Mouse (Mus musculus) lung, adult 2 months (tissue): ENCODE measurements at regions not wholly inside any gene's neighbourhood (a gene's known extent, or its start where the extent isn't known, plus 50 kb on each side); places are given as distances from the start of the nearest gene placed in this dataset.

ENCODE experiments used
- DNase-seq: peaks from one replicate; pipeline ENCODE4 v3.0.0; 2022
- H3K4me1 ChIP-seq: fragments of 200-500 bp; 2 replicates; pipeline ENCODE4 v1.6.1; 2011; ENCODE audit warnings: low read length; ENCODE audit not compliant: control insufficient read depth, insufficient read depth
- H3K4me3 ChIP-seq: fragments of 200-500 bp; replicated peaks from 2 replicates; pipeline ENCODE3; 2011; ENCODE audit warnings: low read depth, mild to moderate bottlenecking, control low read depth, low read length; ENCODE audit errors: extremely low read depth
- CTCF ChIP-seq: fragments of 200-500 bp; IDR thresholded peaks from 2 replicates; pipeline ENCODE4 v1.5.1; 2011; ENCODE audit warnings: mild to moderate bottlenecking, low read length, control low read depth; ENCODE audit not compliant: insufficient read depth
- POLR2A ChIP-seq: fragments of 200-500 bp; IDR thresholded peaks from 2 replicates; pipeline ENCODE4 v1.6.1; 2011; ENCODE audit warnings: low read depth, mild to moderate bottlenecking, control low read depth, low read length, borderline replicate concordance; ENCODE audit errors: extremely low read depth
- WGBS: fragments of 180-500 bp; shearing (Covaris S2); methylation state at CpG from one replicate; pipeline ENCODE4 v1.1.7; 2018; 5-methylcytosine and 5-hydroxymethylcytosine counted together

- Histone ChIP-seq H3K4me1 (no peaks in the 10 kb centered on the region), H3K4me3 (no peak overlapping the region)
- DNase-seq = no peak
- TF ChIP-seq CTCF (no peak), POLR2A (no peak)
Observed at GRCm38 (mm10) chr14:61874206-61874605, 266.9 kb downstream of the Kcnrg start.

- H3K4me3 ChIP-seq = no peak overlapping the region
- no peak for DNase-seq
- 42% methylated on average over 2 of the region's 2 CpGs for WGBS
- no peaks in the 10 kb centered on the region for H3K4me1 ChIP-seq
- TF ChIP-seq POLR2A (no peak), CTCF (no peak)
Observed at GRCm38 (mm10) chr14:61879416-61879815, 272.2 kb downstream of the Kcnrg start.

DNA sequence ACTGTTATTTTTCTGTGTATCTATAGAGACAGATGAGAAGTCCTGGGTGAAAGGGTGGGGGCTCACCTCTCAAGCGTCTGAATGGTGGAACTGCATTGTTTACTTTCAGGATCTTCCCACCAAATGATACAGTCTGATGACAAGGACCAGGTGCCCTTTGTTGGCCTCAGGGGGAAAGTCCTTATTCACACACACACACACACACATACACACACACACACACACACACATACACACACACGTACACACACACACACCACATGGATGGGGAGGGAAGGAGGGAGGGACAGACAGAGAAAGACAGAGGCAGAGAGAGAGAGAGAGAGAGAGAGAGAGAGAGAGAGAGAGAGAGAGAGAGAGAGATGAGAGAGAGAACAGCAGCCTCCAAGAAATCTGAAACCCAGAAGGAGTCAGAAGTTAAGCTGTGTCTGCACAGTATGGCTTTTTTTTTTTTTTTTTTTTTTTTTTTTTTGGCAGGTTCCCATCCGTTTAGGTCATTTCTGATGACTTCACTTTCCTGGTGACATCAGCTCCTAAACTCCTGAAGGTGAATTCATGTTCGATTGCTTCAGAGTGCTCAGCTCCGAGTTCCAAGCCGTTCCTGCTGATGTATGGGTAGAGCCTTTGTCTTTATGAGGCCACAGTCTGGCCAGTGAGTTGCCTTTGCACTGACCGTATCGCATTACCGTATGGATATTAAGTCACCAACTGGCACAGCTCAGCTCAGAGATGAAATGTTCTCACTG is 273.4 kb downstream of the Kcnrg start:
- Histone ChIP-seq H3K4me3 (no peak overlapping the region), H3K4me1 (no peaks in the 10 kb centered on the region)
- no peak for TF ChIP-seq POLR2A
- TF ChIP-seq CTCF = no peak
- 45% methylated on average over 9 of the region's 9 CpGs for WGBS
- DNase-seq = no peak

DNA sequence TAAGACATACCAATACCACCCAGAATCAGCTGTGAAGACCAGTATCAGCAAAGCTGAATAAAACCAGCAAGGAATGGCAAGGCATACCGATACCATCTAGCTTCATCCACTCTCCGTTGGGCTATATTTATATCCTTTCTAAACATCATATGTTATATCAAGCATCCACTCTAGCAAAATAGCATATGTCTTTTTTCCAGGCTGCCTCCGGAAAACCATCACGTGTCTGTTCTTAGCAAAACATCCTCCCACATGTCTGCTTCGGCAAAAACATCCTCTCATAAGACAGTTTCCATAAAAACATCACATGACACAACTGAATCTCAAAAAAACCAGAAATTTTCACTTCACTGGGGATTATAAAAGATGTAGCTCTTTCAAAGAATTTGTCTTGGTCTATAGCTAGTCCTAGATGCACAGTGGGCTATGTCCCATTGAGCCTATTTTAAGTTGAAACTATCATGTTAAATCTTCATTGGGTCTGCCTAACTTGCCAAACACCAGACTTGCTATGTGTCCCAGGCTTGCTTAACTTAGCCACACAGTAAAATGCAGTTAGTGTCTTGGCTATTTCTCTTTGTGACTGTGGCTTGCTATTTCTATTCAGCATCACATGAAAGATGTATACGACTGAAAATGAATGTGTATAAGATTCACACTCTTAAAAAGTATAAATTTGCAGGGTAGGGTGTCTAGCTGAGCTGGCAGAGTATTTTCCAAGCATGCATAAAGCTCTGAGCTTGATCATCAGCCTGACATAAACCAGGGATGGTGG is 278.2 kb downstream of the Kcnrg start:
- Histone ChIP-seq H3K4me3 (no peak overlapping the region), H3K4me1 (no peaks in the 10 kb centered on the region)
- WGBS = 69% methylated on average over 6 of the region's 6 CpGs
- no peak for DNase-seq
- TF ChIP-seq POLR2A = no peak
- TF ChIP-seq CTCF = no peak

- no peak for TF ChIP-seq CTCF
- no peak for TF ChIP-seq POLR2A
- Histone ChIP-seq H3K4me3 (no peak overlapping the region), H3K4me1 (no peaks in the 10 kb centered on the region)
- WGBS = 70% methylated on average over 8 of the region's 8 CpGs
- no peak for DNase-seq
Observed at GRCm38 (mm10) chr14:61889626-61890025, 282.4 kb downstream of the Kcnrg start.

DNA sequence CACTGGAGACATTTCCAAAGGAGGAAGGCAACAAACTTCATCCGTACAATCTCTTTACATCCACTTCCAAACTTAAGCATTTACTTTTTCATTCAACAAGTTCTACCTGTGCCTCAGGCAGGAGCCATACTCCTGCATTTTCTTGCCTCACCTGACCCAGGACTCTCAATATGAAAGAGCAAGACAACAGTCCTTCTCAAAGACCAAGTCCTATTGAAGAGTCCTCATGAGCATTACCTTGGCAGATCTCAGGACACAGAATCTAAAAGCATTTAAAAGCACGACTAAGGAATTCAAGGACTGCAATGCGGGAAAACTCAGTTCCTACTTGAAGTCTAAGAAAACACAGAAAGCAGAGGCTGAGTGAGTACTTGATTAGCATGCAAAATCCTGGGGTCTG is 286.5 kb downstream of the Kcnrg start:
- no peak for TF ChIP-seq POLR2A
- no peak for TF ChIP-seq CTCF
- Histone ChIP-seq H3K4me3 (no peak overlapping the region), H3K4me1 (0 out of 2 replicates have a peak, but pooled peaks cover 2% of the 10 kb centered on the region)
- DNase-seq = no peak
- 70% methylated on average over 3 of the region's 3 CpGs for WGBS

DNA sequence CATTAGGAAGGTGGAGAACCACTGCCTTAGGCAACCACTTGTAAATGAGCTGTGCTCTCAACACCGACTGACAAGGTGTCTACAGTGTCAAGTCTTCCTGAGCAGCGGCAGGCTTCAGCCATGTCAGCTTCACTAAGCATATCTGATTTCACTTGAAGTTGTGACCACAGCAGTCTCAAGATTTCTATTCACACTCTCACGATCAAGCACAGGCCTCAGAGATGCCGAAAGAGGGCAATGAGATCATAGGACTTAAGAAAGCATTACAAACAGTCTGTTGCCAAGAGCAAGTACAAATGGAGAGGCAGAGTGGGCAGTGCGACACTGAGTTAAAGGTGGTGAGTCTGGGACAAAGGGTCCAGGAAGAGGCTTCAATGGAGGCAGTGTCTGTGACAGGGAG is 289.6 kb downstream of the Kcnrg start:
- TF ChIP-seq CTCF = no peak
- TF ChIP-seq POLR2A = no peak
- 0 out of 2 replicates have a peak, but pooled peaks cover 2% of the 10 kb centered on the region for H3K4me1 ChIP-seq
- 66% methylated on average over 5 of the region's 5 CpGs for WGBS
- DNase-seq = no peak
- no peak overlapping the region for H3K4me3 ChIP-seq

DNA sequence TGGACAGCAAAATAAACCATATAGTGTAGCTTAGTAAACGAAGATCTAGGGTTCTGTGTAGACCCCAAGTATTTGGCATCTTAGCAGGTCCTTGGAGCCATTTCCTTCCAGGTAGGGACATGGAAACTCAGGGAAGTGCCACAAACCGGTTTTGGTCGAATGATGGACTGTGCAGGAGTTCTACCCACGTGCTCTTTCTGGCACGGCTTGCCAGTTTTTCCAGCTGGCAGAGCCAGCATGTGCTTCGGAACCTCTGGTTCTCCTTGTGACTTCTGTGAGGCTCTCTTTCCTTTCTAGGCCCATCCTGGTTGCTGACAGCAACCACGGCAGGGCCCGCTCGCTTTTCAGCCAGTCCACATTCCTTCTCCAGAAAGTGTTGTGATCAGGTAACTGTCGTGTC is 291.4 kb downstream of the Kcnrg start:
- no peak for TF ChIP-seq CTCF
- TF ChIP-seq POLR2A = no peak
- Histone ChIP-seq H3K4me3 (no peak overlapping the region), H3K4me1 (0 out of 2 replicates have a peak, but pooled peaks cover 2% of the 10 kb centered on the region)
- 85% methylated on average over 10 of the region's 10 CpGs for WGBS
- no peak for DNase-seq

DNA sequence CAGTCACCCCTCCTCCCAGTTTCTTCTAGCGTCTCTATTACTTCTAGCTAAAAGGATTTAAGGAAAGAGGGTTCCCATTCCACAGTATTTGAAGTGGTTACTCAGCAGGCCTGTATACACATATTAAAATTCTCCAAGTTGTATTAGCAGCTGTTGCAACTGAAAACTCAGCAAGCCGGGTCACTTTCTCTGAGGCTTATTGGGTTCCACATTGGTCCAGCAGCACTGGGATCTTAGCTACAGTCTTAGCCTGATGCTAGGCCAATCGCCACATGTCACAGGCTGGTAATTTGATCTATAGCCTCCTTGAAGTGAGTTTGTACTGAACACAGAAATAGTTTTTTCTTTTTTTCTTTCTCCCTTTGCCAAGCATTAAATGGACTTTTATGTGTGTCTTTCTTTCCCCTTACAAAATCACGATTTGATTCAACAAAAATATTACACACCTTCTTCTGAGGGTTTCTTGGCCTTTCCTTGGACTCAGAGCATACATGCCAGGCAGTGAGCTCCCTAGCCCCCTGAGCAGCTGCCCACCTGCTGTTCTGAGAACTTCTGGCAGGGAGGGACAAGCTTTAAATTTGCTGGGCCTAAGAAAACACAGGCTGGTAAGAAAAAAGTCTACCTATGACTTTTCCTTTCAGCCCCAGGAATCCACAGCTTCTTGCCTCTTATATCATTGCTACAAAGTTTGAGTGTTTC is 297.3 kb downstream of the Kcnrg start:
- Histone ChIP-seq H3K4me1 (no peaks in the 10 kb centered on the region), H3K4me3 (no peak overlapping the region)
- 70% methylated on average over 4 of the region's 4 CpGs for WGBS
- no peak for DNase-seq
- TF ChIP-seq POLR2A (no peak), CTCF (no peak)
